Mouse (Mus musculus) embryo, embryonic 11.5 days (tissue): Measurements from ENCODE around the gene Ppp6r3.
"Not testable (repeated sequence)": the region's sequence is repeated elsewhere in the genome, so short reads cannot be mapped to it uniquely, and the experiment has no call there.

Experiments
- DNase-seq: peaks from one replicate; pipeline ENCODE4 v3.0.0-alpha.2; 2012; ENCODE audit warnings: low read depth, low spot score

Ppp6r3 gene

GRCm38 (mm10) chr19:3575632-3576384 is at the start of gene Ppp6r3:
Gene Ppp6r3, minus strand, starts transcription at chr19:3575749.
- DNase-seq = peak; percentile 98

GRCm38 (mm10) chr19:3625111-3625510 is 49.6 kb upstream of the Ppp6r3 start:
- no peak for DNase-seq

GRCm38 (mm10) chr19:3623824-3624223 is 48.3 kb upstream of the Ppp6r3 start:
- DNase-seq = peak; percentile 23

GRCm38 (mm10) chr19:3623294-3623693 is 47.7 kb upstream of the Ppp6r3 start:
- DNase-seq = no peak

- no peak for DNase-seq
Measured at GRCm38 (mm10) chr19:3620871-3621270, 45.3 kb upstream of the Ppp6r3 start.

- no peak for DNase-seq
Measured at GRCm38 (mm10) chr19:3619359-3619758, 43.8 kb upstream of the Ppp6r3 start.

- DNase-seq = no peak
Measured at GRCm38 (mm10) chr19:3613991-3614390, 38.4 kb upstream of the Ppp6r3 start.

GRCm38 (mm10) chr19:3612534-3613273 is 37.2 kb upstream of the Ppp6r3 start:
- DNase-seq = no peak

GRCm38 (mm10) chr19:3611730-3612129 is 36.2 kb upstream of the Ppp6r3 start:
- no peak for DNase-seq

GRCm38 (mm10) chr19:3610886-3611285 is 35.3 kb upstream of the Ppp6r3 start:
- DNase-seq = no peak

- DNase-seq = no peak
Measured at GRCm38 (mm10) chr19:3609826-3610225, 34.3 kb upstream of the Ppp6r3 start.

GRCm38 (mm10) chr19:3594316-3594715 is 18.8 kb upstream of the Ppp6r3 start:
- no peak for DNase-seq

GRCm38 (mm10) chr19:3593379-3594055 is 18.0 kb upstream of the Ppp6r3 start:
- DNase-seq = no peak

- no peak for DNase-seq
Measured at GRCm38 (mm10) chr19:3589968-3590367, 14.4 kb upstream of the Ppp6r3 start.

GRCm38 (mm10) chr19:3589547-3589946 is 14.0 kb upstream of the Ppp6r3 start:
- DNase-seq = no peak

GRCm38 (mm10) chr19:3587729-3588128 is 12.2 kb upstream of the Ppp6r3 start:
- DNase-seq = not testable (repeated sequence)

GRCm38 (mm10) chr19:3586540-3586939 is 11.0 kb upstream of the Ppp6r3 start:
- DNase-seq = no peak

- no peak for DNase-seq
Measured at GRCm38 (mm10) chr19:3586026-3586425, 10.5 kb upstream of the Ppp6r3 start.

GRCm38 (mm10) chr19:3581326-3581725 is 5.8 kb upstream of the Ppp6r3 start:
- DNase-seq = no peak

GRCm38 (mm10) chr19:3577911-3578290 is 2.4 kb upstream of the Ppp6r3 start:
- no peak for DNase-seq

- DNase-seq = no peak
Measured at GRCm38 (mm10) chr19:3577265-3577910, 1.8 kb upstream of the Ppp6r3 start.
